Mouse (Mus musculus) brain, embryonic 18.5 days (tissue): ENCODE measurements at regions not wholly inside any gene's neighbourhood (a gene's known extent, or its start where the extent isn't known, plus 50 kb on each side); places are given as distances from the start of the nearest gene placed in this dataset.
A peak's percentile ranks its signal among the peaks of the same experiment; 100 is the strongest.

Source experiments
- DNase-seq: peaks from one replicate; pipeline ENCODE4 v3.0.0-alpha.2; 2012; ENCODE audit warnings: low read depth, low spot score

DNA sequence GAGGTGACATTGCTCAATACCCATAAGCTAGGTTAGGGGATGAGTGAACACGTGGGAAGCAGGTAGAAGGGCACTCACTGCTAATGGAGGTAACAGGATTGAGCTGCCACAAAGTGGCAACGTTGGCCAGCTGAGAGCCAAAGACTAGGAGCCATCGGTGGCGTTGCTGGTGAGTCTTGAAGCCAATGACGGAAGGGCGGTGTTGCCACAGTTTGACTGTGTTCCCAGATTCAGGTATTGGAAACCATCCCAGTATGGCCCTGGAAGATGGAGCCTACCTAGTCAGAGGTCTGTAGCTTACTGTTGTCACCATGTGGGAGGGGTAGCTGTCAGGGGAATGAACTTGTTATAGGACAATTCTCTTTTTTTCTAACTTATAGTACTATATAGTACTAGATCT lies 158.4 kb downstream of the Ly86 start:
- DNase-seq, result no peak

DNA sequence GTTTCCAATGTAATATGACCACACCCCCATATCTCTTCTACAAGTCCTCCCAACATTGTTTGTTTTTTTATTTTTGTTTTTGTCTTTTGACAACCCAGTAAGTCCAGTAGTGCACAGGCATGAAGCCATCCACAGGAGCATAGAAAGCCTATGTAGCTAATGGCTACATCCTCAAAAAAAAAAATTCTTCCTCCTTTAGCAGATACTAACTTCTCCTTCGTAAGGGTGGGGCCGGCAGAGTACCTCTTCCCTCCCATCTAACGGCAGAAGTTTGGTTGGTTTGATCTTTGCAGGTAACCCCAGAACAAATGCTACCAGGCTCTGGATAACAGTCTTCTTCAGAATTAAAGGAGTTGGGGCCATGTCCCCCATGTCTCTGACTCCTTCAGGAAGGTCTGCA lies 158.9 kb downstream of the Ly86 start:
- no peak for DNase-seq

DNA sequence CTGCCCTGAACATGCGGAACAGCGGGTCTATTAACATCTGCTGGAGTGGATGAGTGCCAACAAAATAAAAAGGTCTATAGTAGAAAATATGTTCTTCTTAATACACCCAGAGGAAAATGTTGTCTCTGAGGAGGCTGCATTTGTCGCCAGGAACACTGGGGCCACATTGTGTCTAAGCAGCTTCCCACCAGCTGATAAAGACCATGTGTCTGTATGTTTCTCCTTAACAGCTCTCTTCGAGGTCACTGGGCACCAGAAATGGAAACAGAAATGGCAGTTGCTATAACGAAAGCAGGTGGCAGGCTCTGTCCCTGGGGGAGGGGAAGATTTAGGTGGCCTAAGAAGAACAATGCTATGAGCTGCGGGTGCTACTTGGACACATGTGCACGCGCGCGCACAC lies 159.4 kb downstream of the Ly86 start:
- no peak for DNase-seq

DNA sequence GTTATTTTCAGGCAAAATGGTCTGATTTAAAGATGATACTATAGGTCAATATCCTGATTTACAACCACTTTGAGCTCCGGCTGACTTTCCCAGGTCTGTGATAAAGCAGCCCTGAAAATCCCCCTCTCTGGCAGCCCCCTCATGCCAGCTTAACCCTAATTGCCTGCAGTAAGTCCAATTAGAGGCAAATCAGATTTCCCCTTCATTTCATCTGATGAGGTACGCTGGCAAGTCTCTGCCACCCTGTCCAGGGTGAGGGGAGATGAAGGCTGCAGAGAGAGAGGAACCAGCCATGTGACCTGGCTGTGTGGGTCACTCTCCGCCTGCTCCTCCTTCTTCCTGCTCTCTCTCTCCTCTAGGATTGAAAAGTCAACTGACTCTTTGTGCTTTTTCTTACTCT lies 160.6 kb downstream of the Ly86 start:
- no peak for DNase-seq

DNA sequence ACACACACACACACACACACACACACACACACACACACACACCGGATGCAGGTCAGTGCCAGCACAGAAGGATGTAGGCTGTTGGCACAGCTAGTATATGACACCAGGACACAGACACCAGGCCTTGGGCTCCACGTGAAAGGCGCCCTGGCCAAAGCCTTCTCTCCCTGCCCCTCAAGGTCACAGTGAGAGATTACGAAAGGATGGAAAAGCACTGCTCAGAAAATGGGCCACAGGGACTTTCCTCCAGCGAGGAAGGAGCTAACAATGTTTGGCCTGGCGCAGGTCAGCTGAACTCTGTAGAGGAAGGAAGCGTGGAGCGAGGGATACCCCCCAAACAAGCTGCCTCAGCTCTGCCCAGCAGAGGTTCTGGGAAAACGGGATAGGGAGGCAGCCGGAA lies 161.0 kb downstream of the Ly86 start:
- no peak for DNase-seq

DNA sequence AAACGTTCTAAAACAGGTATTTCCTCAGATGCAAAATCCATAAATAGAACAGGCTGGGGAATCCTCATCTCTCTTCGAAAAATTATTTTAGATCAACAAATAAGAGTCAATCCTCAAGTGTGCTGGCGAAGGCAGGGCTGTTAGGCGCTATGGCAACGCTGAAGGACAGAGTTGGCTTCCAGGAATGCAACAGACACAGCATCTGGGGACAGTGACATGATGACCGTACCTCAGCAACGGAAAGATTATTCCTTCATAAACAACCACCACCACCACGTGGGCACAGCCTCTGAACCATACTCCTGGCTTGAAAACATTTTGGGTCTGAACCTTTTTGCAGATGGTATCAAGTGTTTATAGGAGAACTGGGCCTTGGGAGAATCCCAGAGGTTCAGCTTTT lies 161.7 kb downstream of the Ly86 start:
- DNase-seq, result no peak

DNA sequence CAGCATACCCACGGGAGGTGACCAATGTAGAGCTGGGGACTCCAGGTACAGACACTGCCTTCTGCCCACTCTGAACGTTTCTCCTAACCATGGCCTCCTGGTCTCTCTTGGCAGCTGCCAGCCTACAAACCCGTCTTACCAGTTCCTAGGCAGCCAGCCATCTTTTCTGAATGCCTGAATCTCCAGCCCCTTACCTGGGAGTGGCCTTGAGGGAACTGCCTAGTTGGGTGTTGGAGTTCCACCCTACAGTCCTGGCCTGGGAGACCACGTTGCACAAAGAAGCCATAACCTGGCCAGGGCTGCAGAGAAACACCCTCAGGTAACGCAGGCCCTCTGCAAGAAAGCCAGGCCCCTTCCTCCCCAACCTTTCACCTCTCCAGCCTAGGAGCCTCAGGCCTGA lies 162.1 kb downstream of the Ly86 start:
- no peak for DNase-seq

DNA sequence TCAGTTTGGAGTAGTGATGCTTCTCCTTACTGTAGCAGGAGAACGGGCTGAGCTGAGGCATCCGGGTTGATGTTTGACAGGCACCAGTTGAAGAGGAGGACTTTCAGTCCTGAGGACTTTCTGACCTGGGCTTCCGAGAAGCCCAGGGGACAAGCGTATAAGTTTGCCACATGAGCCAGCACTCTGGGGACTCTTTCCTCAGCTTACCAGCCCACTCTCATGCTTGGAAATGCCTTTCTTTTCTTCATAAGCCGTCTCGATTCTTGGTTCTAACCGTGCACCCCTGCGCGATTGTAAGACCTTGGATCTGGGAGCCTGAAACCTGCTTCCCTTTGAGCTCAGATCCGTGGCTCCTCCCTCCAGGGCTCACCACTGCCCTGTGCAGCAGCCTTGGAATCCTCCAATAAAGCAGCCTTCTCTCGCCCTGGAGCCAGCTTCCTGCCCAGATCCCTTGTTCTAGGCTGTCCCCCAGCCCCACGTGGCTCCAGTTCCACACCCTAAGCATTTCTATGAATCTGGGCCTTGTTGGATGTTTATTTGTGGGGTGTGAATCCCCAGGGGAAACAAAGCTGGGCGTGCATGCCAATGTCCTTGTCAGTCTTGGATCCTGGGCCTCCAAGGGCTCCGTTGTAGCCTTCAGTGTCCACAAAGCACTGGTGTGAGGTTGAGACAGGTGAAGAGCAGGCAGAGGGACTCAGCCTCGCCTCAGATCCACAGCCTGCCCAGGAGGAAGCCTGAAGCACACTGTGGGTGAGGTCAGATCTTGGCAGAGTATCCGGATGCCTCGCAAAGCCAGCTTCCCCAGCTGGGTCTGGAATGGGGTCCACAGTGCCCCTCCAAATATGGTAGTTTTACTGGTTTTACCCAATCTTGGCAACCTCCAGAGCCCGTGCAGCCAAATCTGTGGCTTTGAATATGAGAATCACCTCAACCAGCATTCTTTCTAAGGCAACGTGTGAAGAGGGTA lies 163.7 kb downstream of the Ly86 start:
- no peak for DNase-seq

DNA sequence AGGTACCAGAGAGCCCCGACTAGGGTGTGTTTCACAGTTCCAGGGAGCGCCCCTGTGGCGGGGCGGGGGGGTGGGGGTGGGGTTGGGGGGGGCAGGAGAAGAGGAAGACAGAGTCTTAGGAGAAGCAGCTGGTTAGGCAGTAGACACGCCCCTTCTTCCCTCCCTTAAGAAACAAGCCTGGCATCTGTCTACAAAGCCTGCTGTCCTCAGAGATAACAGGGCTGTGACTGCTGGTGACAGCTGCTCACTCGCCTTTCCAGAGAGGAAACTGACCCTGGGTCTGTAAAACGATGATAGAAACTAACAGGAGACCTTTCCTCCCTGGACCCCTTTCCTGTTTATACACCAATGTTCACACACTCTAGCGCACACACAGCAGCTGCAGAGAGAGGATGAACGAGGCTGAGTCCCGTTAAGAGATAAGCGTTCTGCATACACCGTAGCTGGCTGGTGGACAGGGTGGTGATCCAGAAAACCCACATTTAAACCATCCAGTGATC lies 164.4 kb downstream of the Ly86 start:
- DNase-seq, result no peak

DNA sequence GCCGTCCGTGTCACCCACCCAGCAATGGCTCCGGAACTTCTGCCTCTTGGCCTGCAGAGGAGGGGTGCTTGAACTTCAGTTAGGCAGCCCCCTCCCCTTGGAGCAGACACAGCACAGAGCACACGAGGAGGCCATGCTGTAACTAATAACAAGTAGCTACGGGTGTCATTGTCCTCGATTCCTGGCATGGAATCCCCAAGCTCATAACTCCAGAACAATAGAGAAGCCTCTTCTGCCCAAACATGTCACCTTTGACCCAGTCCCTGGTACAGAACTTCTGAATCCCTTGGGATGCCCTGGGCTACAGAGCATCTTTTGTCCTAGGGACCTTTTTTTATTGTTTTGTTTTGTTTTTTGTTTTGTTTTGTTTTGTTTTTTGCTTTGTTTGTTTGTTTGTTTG lies 165.5 kb downstream of the Ly86 start:
- no peak for DNase-seq

DNA sequence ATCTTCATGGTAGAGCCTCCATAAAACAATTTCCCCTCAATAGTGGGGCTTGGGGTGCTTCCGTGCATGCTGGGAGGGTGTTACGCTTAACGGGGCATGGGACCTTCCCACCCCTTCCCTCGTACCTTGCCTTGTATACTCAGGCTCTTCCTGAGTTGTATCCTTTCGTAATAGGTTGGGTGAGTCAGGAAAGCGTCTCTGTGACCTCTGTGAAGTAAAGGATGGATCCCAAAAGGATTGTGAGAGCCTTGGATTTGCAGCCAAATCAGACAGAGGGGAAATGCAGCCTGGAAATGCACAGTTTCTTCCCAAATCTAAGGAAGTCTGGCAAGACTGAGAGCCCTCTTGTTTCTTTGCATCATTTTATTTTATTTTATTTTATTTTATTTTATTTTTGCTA lies 166.0 kb downstream of the Ly86 start:
- DNase-seq, result no peak

DNA sequence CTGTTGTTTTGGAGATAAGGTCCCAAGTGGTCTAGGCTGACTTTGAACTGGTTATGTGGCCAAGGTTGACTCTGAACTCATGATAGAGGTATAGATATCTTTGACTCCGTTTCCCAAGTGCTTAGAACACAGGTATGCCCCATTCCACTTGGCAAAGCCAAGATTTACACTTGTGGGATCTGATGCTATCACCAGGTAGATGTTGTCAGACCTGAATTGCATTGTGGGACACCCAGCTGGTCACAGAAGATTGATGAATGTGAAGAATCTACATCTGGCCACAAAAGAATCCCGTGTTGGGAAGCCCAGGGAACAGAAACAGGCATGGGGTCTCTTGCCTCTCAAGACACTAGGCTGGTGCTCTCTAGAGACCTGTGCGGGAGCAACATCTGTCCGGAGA lies 166.4 kb downstream of the Ly86 start:
- no peak for DNase-seq

DNA sequence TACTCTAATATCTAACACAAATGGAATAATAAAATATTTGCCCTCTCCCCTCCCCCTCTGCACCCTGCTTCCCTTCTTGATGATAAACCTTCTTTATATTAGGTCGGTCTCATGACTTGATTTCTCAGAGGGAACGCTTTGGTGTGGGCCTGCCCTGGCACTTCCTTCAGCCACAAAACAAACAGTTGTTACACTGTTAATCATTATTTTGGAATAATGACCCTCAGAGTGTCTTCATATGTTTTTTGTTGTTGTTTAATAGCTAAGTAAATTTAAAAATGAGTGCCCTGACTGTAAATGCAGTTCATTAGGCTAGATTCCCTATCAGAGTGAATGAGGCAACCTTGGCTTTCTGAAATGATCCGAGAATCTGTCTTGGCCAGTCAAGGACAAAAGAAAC lies 167.8 kb downstream of the Ly86 start:
- DNase-seq, result no peak

DNA sequence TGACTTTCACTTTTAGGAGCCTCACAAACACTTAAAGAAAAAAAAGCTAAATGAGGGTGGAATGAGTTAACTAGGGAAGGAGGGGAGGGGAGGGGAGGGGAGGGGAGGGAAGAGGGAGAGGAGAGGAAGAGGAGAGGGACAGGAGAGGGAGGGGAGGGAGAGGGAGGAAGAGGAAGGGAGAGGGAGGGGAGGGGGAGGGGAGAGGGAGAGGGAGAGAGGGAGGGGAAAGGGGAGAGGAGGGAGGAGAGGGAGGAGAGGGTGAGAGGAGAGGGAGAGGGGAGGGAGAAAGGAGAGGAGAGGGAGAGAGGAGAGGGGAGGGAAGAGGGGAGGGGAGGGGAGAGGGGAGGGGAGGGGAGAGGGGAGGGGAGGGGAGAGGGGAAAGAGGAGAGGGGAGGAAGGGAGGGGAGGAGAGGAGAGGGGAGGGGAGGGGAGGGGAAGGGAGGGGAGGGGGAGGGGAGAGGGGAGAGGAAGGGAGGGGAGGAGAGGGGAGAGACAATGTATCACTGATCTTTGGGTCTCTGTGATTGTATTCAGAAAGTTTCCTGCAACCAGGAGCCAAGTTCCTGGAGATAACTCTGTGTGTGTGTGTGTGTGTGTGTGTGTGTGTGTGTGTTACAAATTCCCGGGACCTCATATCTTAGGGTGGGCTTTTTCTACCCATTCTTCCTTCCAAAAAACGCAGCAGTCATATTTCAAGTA lies 168.3 kb downstream of the Ly86 start:
- no peak for DNase-seq

DNA sequence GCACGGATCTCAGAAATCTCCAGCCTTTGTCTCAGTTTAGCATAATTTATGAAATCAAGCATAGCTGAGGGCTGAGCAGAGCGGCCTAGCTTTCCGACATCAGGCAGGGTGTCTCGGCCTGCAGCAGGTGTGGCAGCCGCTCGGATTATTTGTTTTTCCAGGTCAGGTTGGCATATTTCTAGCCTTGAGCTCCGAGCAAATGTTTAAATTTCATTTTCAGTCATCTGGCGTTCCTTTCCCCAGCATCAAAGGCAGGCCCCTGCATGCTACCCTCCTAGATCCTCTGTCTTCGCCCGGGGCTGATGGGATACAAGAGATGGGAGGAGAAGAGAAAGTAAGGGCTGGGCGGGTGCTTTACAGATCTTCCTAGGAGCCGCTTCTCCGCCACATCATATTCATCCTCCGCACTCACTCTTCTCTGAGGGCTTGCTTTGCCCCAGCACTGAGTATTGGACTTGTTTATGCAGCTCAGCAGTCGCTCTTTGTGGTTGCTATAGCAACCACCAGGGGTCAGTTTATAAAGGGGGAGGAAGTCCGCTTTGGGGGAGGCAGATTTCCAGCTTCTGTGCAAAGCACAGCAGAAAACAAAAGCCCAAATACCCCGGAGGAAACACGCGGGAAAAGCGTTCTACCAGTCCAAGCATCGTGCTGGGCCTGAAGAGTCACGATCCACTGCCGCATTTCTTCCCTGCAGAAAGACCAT lies 169.0 kb downstream of the Ly86 start:
- peak; percentile 66 for DNase-seq

DNA sequence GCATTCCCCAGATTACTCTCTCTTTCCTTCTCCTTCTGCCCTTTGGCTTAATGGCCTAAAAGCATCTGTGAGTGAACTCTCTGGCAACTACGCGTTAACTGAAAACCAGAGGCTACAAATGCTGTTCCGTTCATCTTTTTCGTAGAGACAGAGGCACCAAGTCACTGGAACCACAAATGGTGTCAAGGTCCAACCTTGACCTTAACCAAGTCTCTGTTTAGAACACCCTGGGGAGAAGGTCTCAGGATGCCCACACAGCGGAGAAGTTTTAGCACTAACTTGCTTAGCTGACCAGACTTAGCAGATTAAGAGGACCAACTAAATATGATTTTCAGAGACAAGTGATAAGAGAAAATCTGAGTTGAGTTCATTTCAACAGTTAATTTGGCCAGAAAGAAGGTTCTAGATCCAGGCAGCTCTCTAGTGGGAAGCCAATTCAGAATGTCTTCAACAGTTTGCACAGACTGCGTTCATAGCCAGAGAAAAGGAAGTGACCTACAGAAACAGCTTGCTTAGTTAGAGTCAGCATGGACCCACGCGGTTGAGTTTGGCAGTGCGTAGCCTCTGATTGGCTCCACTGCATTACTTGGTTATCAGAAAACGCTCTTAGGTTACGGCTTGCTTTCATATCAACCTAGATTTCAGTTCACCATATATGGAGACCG lies 169.8 kb downstream of the Ly86 start:
- no peak for DNase-seq

DNA sequence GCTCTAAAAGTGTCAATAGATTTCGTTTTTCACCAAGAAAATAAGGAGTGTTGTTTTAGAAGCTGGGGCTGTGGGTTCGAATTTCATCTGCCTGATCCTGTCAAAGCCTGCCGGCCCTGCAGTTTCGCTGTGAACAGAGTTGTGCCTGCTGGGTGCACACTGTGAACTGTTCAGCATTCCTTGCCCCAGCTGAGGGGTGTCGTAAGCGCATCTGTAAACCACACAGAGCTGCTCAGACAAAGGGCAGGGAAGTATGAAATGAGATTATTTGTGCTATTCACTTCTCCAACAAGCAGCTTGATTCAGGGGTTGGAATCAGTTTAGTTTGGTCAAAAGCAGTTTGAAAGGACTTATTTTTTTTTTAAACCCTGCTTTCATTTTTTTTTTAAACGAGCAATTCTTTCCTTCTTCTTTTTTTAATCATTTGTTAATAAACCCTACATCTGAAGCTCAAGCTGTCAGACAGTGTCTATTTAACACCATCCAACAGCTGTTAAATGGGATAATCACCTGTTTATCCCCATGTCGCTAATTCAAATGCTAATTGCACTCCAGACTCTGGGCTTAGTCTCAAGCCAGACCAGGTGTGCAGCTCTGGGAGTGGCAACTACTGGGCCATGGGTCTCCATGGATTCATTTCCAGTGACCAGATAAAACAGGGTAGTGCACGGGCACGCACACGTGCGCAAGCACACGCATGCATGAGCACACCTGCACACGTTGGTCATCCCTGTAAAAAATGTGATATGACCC lies 172.2 kb downstream of the Ly86 start:
- DNase-seq, result no peak

DNA sequence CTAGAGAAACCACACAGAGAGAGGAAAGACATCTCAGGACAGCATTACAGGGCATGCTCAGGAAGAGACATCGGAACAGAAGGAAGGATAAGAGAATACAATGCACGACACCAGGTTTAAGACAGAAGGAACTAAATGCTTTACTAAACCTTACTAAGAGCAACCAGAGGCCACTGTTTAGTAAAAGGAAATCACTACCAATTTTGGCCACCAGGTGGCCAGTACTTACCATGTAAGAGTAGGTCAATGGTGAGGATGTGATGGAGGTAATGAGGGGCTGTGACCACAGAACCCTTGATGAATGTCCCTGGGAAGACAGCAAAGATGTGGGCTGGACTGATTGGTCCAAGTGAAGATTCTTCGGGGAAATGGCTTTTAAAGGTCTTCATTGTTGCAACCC lies 174.9 kb downstream of the Ly86 start:
- no peak for DNase-seq

DNA sequence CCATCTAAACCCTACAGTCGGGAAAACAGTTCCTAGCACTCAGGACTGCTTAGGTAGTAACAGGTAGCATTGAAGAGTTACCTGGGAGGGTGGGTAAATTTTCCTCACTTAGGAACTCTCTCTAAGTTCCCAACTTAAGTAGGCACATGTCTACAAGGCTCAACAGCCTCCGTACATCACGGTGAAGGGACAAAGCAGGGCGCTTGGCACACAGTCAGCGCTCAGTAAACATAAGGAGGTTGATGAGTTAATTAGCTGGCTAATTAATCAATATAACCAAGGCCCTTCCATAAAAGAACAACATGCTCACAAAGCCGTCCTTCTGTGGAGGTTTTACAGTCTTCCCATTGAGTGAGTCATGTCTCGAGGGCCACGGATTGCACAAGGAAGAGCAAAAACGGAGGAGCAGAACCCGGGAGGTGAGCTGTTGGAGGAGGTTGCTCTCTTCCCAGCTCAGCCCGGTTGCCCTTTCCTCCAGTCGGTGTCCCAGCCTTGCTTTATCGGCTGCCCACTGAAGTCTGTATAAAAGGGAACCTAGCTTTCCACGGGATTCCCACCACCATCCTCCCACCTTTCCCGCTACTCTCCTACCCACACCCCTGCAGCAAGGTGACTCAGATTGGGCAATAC lies 180.2 kb downstream of the Ly86 start:
- DNase-seq, result no peak

DNA sequence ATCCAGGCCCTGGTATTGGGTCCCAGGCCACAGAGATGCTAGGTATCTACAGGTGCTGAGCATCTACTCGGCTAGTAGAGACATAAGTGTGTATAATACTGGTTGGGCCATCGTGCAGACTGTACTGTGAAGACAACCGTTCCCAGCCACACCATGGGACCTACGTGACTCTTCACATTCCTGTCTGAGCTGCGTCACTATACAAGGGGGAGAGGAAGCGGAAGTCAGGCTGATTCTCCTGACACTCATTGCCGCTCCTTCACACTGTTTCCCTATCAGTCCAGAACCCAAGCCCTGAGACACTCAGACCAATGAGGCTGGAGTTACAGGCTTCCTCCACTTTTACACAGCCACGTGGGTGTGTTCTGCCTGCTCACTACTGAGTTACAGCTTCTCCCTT lies 181.1 kb downstream of the Ly86 start:
- DNase-seq, result no peak

DNA sequence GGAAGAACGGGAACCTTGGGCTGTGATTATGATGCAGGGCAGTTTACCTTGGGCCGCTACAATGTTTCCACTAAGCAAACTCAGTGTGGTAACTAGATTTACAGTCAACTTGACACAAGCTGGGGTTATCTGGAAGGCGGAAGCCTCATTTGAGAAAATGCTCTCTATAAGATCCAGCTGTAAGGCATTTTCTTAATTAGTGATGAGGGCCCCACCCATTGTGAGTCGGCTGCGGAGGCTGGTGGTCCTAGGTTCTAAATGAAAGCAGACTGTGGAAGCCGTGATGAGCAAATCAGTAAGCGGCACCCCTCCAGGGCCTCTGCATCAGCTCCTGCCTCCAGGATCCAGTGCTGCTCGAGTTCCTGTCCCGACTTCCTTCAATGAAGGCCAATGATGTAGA lies 183.4 kb downstream of the Ly86 start:
- no peak for DNase-seq
